Mouse (Mus musculus): ENCODE results near the gene Foxf2. TPM values are rescaled to one million over a fixed set of nuclear protein-coding genes. Genes with fewer than 3 reads are reported as not detected.
A peak's percentile ranks its signal among the peaks of the same experiment; 100 is the strongest.

Foxf2 gene
- total RNA-seq, 1 experiment from 2014 or later = not detected

DNA sequence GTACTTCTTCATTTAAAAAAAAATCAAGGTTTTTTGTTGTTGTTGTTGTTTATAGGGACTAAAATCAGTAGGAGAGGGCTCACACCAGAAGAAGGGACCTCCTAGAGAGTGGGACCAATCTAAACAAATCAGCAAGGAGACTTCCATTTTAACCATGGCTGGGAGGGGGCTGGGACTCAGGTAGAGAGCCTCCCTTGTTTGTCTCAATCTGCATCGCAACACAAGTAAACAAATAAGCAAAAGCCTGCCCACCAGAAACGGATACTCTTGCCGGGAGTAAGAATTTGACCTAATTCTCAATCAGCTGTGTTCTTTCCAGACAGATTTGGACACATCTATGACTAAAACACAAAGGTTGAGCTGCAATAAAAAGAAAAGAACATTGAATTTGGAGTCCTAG is 3.2 kb upstream of the Foxf2 start:
- ATAC-seq (replicated peaks in 1 of 2; ENCODE audit: insufficient read depth in 1 of 2, low FRiP score in 2 of 2, low TSS enrichment in 1 of 2, low read depth in 1 of 2, poor library complexity in 2 of 2, severe bottlenecking in 2 of 2) = no peak

DNA sequence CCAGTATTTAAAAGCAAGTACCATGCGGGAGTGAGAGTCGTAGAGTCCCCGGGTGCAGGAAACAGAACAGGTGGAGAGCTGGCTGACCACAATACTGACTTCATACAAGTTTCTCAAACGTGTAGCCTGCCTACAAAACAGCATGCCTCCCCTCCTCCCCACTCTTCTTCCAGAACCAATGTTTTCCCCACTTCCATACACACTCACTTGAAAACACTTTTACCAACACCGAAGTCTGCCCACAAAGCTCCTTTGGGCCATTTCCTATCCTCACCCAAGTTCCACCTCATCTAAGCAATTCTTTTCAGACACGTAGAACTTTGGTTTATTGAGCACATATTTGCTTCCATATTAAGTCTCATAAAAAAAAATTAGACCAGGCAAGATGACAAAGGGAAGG is 2.3 kb upstream of the Foxf2 start:
- ATAC-seq (replicated peaks in 1 of 2; ENCODE audit: insufficient read depth in 1 of 2, low FRiP score in 2 of 2, low TSS enrichment in 1 of 2, low read depth in 1 of 2, poor library complexity in 2 of 2, severe bottlenecking in 2 of 2) = no peak

DNA sequence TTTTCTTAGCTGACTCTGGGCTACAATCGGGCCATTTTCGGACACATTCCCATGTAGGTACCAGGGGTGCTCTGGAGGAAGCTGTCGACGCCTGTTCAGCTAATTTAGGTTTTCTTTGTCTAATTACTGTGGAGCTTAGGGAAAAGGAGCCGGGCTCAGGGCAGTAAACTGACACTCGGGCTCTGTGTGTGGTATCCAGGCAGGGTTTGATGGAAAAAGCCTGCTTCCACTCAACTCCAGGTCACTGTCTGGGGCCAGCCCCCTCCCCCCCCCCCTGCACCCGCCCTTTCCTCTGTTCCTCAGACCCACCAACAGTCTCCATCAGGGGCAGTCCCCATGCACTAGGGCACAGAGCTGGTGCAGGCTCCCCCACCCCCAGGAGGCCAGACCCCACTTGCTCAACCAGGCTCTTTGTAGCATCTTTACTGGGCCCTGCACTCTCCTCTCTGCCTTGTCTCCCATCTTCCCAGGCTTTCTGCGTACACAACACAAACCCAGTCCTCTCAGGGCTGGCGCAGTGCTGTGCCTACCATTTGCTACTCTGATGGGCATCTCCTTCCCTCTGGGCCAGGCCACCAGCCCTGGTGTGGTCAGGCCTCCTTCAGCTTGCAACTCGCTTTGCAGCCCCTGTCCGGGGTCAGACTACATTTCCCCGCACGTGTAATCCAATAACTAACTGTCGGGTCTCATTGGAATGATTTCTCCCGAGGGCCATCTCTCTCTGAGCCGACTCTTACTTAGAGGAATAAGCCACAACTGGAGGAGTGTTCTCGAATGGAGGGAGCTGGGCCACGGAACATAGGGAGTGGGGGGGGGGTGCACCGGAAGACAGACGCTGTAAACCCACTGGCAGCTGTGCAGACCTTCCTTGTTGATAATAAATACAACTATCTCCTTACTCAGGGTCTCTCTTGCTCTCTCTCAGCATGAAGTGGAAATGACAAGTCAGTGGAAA is 1.4 kb upstream of the Foxf2 start:
- ATAC-seq (replicated peaks in 1 of 2; ENCODE audit: insufficient read depth in 1 of 2, low FRiP score in 2 of 2, low TSS enrichment in 1 of 2, low read depth in 1 of 2, poor library complexity in 2 of 2, severe bottlenecking in 2 of 2) = no peak

DNA sequence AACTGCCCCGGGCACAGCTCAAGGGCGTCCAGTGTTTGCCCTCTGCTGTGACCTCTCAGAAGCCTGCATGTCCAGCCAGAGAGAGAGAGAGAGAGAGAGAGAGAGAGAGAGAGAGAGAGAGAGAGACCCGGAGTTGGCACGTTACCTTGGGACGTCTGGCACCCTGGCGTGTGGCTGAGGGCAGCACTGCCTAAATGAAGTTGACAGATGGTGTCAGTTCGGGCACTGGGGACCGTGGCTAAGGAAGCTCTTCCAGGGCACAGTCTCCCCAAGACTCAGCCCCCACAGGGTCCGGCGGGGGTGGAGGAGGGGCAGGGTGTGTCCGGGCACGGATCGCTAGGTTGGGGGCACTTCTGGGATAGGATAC is 667 bp upstream of the Foxf2 start:
- ATAC-seq (replicated peaks in 1 of 2; ENCODE audit: insufficient read depth in 1 of 2, low FRiP score in 2 of 2, low TSS enrichment in 1 of 2, low read depth in 1 of 2, poor library complexity in 2 of 2, severe bottlenecking in 2 of 2) = no peak

DNA sequence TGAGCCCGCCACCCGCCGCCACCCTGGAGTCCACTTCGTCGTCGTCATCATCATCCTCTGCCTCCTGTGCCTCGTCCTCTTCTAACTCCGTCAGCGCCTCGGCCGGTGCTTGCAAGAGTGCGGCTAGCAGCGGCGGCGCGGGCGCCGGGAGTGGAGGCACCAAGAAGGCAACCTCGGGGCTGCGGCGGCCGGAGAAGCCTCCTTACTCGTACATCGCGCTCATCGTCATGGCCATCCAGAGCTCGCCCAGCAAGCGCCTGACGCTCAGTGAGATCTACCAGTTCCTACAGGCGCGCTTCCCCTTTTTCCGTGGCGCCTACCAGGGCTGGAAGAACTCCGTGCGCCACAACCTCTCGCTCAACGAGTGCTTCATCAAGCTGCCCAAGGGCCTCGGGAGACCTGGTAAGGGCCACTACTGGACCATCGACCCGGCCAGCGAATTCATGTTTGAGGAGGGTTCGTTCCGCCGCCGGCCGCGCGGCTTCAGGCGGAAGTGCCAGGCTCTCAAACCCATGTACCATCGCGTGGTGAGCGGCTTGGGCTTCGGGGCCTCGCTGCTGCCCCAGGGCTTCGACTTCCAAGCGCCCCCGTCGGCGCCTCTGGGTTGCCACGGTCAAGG is 676 bp downstream of the Foxf2 start:
- ATAC-seq (replicated peaks in 1 of 2; ENCODE audit: insufficient read depth in 1 of 2, low FRiP score in 2 of 2, low TSS enrichment in 1 of 2, low read depth in 1 of 2, poor library complexity in 2 of 2, severe bottlenecking in 2 of 2) = peak; percentile 36 to 63; a peak in 3 of 4 replicates

DNA sequence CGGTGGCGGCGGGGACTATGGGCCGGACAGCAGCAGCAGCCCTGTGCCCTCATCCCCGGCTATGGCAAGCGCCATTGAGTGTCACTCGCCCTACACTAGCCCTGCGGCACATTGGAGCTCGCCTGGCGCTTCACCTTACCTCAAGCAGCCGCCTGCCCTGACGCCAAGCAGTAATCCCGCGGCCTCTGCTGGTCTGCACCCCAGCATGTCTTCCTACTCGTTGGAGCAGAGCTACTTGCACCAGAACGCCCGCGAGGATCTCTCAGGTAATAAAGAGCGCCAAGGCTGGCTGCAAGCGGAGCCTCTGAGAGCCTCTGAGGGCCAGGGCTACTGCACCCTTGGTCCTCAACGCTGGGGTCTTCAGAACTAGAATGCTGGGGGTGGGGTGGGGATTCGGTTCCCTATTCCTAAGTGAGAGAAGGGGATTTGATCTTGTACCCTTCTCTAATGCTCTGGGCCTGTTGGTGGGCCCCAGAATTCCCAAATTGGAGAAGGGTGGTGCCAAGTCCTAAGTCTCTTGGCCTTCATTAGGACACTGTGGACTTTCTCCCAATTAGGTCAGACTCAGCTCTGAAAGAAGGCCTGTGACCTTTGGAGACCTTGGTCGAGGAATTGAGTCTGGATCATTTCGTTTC is 1.5 kb downstream of the Foxf2 start:
- no peak for ATAC-seq (replicated peaks in 1 of 2; ENCODE audit: insufficient read depth in 1 of 2, low FRiP score in 2 of 2, low TSS enrichment in 1 of 2, low read depth in 1 of 2, poor library complexity in 2 of 2, severe bottlenecking in 2 of 2)

DNA sequence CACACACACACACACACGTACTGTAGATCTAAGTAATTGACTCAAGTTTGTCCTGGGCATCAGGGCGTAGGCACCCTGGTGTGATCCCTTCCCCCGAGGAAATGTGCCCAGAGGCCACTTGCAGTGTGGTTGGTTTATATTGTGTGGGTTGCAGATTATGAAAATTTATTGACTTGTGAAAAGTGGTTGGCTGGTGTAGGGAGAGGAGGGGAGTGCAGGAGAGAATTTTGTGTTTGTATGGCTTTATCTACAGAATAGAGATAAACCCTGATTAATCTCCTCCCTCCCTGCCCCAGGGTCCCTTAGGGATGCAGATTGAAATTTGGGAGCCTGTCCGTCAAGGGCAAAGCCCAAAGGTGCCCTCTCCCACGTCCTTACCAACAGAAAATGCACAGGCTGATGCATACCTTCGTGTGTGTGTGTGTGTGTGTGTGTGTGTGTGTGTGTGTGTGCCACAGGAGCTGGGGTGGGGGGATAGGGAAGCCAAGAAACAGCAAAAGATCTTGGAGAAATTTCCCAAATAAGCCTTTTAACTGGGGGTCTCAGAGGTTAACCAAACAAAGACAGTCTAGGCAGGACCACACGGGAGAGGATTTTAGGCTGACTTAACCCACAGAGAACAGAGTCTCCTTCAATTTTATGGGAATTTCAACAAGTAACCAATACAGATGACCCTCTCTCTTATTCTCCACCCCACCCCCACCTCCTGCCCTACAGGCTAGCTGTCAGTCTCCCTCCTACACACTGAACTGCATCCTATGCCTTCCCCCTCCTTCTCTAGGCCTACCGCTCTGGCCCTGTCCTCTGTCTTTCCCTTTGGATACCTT is 2.5 kb downstream of the Foxf2 start:
- ATAC-seq (replicated peaks in 1 of 2; ENCODE audit: insufficient read depth in 1 of 2, low FRiP score in 2 of 2, low TSS enrichment in 1 of 2, low read depth in 1 of 2, poor library complexity in 2 of 2, severe bottlenecking in 2 of 2) = no peak

DNA sequence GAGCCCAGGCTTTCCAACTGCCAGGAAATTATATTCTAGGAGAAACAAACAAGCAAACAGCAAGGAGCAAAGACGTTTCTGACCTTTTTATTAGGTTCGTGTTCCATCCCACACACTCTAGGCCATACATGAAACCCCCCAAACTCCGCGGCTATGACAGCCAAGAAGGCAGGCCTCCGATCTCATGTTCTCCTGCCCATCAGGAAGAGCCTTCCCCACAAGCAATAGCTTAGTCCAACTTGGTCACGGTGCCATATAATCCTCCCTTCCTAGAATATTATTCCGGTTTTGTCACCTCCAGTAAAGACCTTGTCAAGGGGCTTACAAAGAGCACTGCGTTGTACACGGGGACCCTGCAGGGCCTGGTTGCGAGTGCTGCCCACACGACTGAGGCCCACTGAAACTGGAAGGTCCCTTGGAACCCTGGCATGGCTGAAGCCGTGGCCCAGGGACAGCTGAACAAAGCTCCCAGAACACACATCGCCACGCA is 3.1 kb downstream of the Foxf2 start:
- no peak for ATAC-seq (replicated peaks in 1 of 2; ENCODE audit: insufficient read depth in 1 of 2, low FRiP score in 2 of 2, low TSS enrichment in 1 of 2, low read depth in 1 of 2, poor library complexity in 2 of 2, severe bottlenecking in 2 of 2)

DNA sequence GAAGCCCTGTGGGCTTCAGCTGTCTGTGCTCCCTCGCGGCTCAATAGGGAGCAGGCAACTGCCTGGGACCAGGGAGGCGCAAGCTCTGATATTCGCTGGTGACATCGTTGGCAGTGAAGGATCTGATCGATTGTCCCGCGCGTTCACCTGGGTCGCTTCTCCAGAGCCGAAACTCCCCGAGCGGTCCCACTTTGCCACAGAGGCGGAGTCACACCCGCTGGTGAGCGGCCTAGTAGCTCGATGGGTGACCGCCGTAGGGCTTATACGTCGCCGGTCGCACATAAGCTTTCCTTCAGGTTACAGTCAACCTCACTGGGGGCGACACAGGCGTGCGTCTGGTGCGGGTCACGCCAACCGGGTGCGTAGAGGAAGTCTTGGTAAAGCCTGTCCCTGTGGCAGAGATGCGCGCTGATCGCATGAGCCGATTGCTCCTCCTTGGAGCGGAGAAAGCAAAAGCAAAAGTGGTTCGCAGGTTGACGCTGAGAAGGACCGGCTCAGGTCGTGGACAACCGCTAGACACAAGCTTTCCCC is 3.8 kb downstream of the Foxf2 start:
- ATAC-seq (replicated peaks in 1 of 2; ENCODE audit: insufficient read depth in 1 of 2, low FRiP score in 2 of 2, low TSS enrichment in 1 of 2, low read depth in 1 of 2, poor library complexity in 2 of 2, severe bottlenecking in 2 of 2) = peak; percentile 40 to 61

DNA sequence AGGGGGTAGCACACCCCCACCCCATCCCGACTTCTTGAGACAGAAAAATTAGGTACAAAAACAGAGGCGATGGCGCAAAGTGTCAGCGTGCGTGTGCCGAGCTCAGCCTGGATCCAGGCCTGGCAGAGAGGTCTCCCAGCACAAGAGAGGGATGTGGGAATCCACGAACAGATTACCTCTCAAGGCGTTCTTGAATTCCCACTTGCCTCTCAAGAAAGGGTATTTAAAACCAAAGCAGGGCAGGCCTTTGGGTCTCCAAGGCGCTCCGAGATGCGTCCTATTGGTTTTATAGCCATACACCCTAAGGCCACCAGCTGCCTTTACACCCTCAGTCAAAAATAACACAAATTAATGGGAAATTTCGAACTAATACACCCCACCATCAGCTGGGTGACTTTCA is 4.4 kb downstream of the Foxf2 start:
- ATAC-seq (replicated peaks in 1 of 2; ENCODE audit: insufficient read depth in 1 of 2, low FRiP score in 2 of 2, low TSS enrichment in 1 of 2, low read depth in 1 of 2, poor library complexity in 2 of 2, severe bottlenecking in 2 of 2) = no peak

DNA sequence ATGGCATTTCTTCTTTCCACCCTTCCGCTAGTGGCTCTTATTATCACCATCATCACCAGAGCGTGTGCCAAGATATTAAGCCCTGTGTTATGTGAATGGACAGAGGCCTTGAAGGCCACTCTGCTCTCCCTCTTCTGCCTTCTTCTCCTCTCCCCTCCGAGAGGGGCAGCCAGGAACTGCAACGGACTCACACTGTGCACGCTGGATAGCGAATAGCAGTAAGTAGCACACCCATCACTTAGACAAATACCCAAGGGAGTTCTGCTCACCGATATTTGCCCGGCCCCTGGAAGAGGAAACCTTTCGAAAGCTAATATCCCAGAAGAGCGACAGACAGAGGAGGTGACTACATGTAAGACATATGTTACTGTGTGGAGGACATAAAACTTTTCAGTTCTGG is 4.9 kb downstream of the Foxf2 start:
- ATAC-seq (replicated peaks in 1 of 2; ENCODE audit: insufficient read depth in 1 of 2, low FRiP score in 2 of 2, low TSS enrichment in 1 of 2, low read depth in 1 of 2, poor library complexity in 2 of 2, severe bottlenecking in 2 of 2) = no peak

DNA sequence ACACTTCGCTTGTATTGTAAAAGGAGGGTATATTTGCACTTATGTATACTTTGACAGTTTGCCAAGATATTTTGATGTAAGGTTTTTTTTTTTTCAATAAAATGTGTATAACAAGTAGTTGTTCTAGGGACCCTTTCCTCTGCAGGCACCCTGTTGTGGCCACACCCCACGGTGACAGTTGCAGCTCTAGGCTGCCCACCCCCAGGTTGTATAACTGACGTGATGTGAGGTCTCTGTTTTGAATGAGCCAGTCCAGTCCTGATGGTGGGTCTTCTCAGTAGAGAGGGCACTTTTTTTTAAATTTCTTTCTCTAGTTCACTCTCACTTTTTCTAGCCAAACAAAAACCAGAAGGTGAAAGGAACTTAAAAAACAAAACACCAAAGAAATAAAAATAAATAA is 5.7 kb downstream of the Foxf2 start:
- ATAC-seq (replicated peaks in 1 of 2; ENCODE audit: insufficient read depth in 1 of 2, low FRiP score in 2 of 2, low TSS enrichment in 1 of 2, low read depth in 1 of 2, poor library complexity in 2 of 2, severe bottlenecking in 2 of 2) = no peak

DNA sequence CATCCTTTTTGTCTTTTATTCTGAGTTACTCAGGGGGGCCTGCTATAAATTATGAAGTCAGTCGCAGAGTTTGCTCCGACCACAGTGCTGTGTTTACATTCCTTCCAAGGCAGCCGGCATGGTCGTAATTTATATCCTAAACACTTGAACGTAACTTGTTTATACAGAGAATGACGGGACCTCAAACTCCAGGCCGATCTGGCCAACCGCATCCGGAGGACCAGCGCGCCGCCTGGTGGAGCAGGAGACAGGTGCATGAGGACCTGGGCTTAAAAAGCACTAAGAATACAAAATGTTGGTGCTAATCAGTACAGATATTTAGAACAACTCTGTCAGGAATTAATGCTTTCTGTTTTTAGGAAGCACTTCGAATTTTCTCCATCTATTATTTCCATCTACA is 6.8 kb downstream of the Foxf2 start:
- peak; percentile 58 to 67 for ATAC-seq (replicated peaks in 1 of 2; ENCODE audit: insufficient read depth in 1 of 2, low FRiP score in 2 of 2, low TSS enrichment in 1 of 2, low read depth in 1 of 2, poor library complexity in 2 of 2, severe bottlenecking in 2 of 2)

DNA sequence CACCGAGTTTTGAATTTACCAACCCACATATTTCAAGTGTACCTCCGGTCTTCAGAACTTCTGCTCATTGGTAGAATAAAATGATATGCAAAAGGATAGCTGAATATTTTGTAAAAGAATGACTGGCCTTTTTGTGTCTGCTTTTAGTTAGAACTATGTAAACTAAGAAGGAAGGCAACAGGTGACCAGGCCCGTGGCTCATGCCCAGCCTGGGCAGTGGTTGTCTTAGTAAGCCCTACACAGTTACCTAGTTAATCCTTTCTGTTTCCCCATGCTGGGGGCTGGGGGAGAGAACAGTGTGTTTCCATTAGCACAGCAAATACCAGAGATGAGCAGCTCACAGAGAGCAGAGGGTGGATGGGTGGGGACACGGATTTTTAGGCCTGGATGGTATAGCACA is 7.6 kb downstream of the Foxf2 start:
- ATAC-seq (replicated peaks in 1 of 2; ENCODE audit: insufficient read depth in 1 of 2, low FRiP score in 2 of 2, low TSS enrichment in 1 of 2, low read depth in 1 of 2, poor library complexity in 2 of 2, severe bottlenecking in 2 of 2) = no peak

DNA sequence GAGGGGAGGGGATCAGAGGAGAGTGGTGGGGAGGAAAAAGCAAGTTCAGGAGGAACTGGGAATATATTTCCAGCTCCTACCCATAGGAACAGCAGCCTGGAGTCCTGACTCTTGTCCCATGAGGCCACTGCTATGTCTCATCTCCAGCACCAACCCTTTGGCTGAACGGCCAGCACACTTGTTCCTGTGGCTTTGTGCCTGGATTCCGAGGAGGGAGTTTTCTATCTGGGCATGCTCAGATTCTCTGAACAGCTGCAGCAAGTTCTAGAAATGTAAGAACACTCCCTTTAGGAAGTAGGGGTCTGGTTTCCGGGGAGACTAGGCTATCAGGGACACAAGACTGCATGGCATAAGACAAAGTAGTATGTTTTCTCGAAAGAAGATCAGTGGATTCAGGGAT is 9.9 kb downstream of the Foxf2 start:
- ATAC-seq (replicated peaks in 1 of 2; ENCODE audit: insufficient read depth in 1 of 2, low FRiP score in 2 of 2, low TSS enrichment in 1 of 2, low read depth in 1 of 2, poor library complexity in 2 of 2, severe bottlenecking in 2 of 2) = no peak

DNA sequence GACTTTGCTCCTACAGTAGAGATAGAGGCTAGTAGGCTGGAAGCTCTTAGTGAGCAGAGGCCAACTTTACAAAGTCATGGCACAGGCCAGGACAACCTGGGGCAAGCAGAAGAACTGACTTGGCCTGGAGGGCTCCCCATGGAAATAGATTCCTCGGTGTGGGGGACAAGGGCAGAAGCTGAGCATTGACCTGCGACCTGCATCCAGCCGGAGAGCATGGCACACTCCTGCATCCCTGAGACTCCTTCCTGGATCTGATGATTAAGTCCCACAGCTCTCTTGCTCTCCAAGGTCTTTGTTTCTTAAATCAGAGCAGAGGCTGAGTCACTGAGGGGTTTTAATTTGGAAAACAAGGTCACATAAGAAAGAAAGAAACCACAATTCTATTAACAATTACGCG is 15.9 kb downstream of the Foxf2 start:
- no peak for ATAC-seq (replicated peaks in 1 of 2; ENCODE audit: insufficient read depth in 1 of 2, low FRiP score in 2 of 2, low TSS enrichment in 1 of 2, low read depth in 1 of 2, poor library complexity in 2 of 2, severe bottlenecking in 2 of 2)

DNA sequence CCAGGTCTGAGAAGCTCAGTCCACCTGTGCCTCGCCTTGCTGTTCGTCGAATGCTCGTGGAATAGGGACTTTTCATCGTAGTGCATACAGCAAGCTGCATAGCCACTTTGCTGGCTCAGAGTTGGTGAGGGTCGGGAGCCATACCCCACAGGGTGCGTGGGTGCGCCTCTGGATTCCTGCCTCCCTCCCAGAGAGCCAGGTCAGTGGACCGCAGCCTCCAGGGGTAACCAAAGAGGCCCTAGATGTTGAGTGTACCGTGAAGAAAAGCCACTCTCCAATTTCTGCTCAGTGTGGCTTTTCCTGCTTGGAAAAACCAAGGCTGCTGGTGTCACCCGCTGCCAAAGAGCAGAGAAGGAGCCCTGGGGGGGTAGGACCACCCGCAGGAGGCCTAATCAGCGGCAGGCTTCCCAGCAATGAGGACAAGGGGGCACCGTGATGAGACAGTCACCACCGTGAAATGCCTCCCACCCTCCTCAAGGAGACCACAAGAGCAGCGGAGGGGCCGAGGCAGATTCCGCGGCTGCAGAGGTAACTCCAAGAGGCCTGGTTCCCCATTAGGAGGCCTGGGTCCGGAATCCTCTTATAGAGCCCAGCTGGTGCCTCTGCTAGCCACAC is 26.6 kb downstream of the Foxf2 start:
- no peak for ATAC-seq (replicated peaks in 1 of 2; ENCODE audit: insufficient read depth in 1 of 2, low FRiP score in 2 of 2, low TSS enrichment in 1 of 2, low read depth in 1 of 2, poor library complexity in 2 of 2, severe bottlenecking in 2 of 2)
